ENCODE assay signal across 11 mouse cellular contexts in the genomic region with DNA sequence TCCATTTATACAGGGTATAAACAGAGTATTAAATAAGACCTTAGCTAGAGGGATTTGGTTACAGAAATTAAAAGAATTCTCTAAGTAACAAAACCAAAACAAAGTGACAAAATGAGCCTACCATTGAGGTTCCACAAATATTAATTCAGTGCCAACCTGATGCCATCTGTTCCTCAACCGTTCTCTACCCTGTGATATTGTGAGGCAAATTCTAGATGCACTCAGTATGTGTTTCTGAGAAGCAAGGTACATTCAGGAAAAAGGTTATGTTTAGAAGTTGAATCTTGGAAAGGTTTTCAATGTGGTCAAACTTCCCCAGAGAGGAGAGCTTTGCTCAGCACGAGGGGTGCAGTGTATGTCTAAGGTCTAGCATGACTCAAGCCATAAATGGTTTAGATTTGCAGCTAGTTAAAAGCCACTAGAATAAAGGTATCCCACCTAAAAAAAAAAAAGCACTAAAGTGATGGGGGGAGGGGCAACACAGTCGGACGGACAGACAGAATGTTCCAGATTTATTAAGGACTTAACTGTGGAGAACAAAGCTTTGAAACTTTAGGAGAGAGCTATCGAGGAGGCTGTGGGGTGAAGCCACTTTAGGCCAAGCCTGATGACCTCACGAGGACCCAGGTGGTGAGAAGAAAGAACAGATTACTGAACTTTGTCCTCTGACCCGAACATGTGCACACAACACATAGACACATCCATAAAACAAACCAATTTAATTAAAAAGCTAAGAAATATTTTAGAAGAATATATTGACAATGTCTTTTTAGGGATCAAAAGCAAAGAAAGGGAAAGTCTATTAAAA.
"Had no signal": no experiment of that assay in that cellular context is flagged by ENCODE, and none has a peak within 500 bp of the region (broad histone marks: within the 10 kb centered on the region; RNA-seq: fewer than 3 reads in every experiment).

No protein-coding gene starts in this region.

- H3K9me3 ChIP-seq: limb, embryonic 13.5 days; midbrain, embryonic 10.5 days; neural tube, embryonic 13.5 days; stomach, embryonic 15.5 days had no signal

- H3K36me3 ChIP-seq: limb, embryonic 13.5 days; neural tube, embryonic 13.5 days; stomach, embryonic 15.5 days had no signal

- DNase-seq: kidney, adult 11 months; kidney, postnatal 25 days; layer of hippocampus, adult 9-11 months; lung, adult 18-20 months; right cerebral cortex, postnatal 14 days had no signal

- H3K9ac ChIP-seq: limb, embryonic 13.5 days; neural tube, embryonic 13.5 days; stomach, embryonic 15.5 days had no signal

- H3K4me2 ChIP-seq: limb, embryonic 13.5 days; liver, embryonic 11.5 days; neural tube, embryonic 13.5 days; stomach, embryonic 15.5 days had no signal

- H3K27ac ChIP-seq: limb, embryonic 13.5 days; midbrain, embryonic 10.5 days; neural tube, embryonic 13.5 days; stomach, embryonic 15.5 days had no signal

- ATAC-seq: midbrain, embryonic 16.5 days had no signal

- H3K4me3 ChIP-seq: limb, embryonic 13.5 days; midbrain, embryonic 10.5 days; neural tube, embryonic 13.5 days; stomach, embryonic 15.5 days had no signal

- H3K27me3 ChIP-seq: limb, embryonic 13.5 days; neural tube, embryonic 13.5 days; stomach, embryonic 15.5 days had no signal
